Mouse (Mus musculus): ENCODE results near the gene Mto1. TPM values are rescaled to one million over a fixed set of nuclear protein-coding genes. Genes with fewer than 3 reads are reported as not detected.
A peak's percentile ranks its signal among the peaks of the same experiment; 100 is the strongest.
"Not testable (repeated sequence)": the region's sequence is repeated elsewhere in the genome, so short reads cannot be mapped to it uniquely, and the experiment has no call there.

Mto1 gene
- total RNA-seq, 2 experiments from 2014 or later: 26.0 to 29.5 TPM

DNA sequence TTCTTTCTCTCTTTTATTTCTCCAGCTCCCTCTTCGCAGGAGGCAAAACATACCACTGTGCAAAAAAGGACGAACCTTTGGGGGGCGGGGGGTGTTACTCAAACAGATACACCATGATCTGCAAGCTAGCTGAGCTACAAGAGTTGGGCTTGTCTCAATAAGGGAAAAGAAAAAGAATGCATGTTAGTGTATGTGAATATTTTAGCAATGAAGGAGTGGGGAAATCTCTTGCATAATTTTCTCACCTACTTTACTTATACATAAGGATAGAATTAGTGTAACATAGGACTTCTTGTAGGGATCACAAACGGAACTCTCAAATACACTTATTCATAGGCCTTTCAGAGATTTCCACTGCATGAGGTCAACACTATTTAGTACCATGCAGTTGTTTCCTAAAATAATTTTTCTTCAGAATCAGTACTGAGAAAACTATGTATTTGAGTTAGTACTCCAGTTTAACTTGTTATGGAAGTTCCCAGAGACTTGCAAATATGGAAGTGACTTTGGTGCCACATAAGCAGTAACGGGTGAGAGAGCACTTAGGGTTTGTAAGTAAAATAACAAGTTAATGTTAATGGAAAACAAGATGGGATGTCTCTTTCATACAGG is 26.9 kb downstream of the Mto1 start:
- DNase-seq (ENCODE audit: low spot score in 2 of 2): no peak
- intact Hi-C loops (cut with DNase I): no loop called here

DNA sequence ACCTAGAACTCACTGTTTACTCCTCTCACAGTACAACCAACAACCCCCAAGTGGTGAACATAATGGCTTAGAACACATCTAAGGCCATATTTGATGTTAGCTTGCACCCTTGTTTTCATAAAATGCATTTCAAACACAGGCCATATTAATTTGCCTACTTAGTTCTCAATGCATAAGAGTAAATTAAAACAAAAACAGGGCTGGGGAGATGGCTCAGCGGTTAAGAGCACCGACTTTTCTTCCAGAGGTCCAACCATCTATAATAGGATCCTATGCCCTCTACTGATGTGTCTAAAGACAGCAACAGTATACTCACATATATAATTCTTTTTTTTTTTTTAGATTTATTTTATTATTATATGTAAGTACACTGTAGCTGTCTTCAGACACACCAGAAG is 27.4 kb downstream of the Mto1 start:
- intact Hi-C loops (cut with DNase I): no loop called here

GRCm38 (mm10) chr9:78475873-78476272 is 27.9 kb downstream of the Mto1 start:
- no peak for DNase-seq (ENCODE audit: low spot score in 2 of 2)
- intact Hi-C loops (cut with DNase I): no loop called here

More for the DNA sequence above, 27.4 kb downstream of the Mto1 start:
- DNase-seq (ENCODE audit: low spot score in 2 of 2): no peak

DNA sequence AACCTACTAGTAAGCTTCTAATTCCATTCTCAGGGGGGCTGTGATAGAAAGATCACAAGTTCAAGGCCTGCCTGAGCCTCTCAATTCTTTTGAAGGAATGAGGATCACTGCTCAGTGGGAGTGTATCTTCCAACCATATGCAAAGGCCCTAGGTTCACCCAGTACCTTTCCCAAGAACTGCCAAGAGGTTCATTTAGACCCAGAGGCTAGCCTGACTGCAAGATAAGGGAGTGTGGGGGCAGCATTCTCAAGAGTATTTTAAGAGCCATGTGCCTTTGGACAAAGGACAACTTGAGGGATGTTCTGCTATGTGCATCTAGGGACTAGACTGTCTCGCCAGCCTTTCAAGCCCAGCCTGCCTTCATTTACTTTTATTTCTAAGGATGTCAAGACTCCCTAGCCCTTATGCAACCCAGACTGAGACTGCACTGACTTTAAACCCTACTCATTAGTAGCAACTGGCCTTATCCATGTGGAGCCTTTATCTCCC is 28.6 kb downstream of the Mto1 start:
- intact Hi-C loops (cut with DNase I): no loop called here
- DNase-seq (ENCODE audit: low spot score in 2 of 2): no peak

GRCm38 (mm10) chr9:78477021-78477551 is 29.1 kb downstream of the Mto1 start:
- intact Hi-C loops (cut with DNase I): no loop called here
- DNase-seq (ENCODE audit: low spot score in 2 of 2): no peak

- DNase-seq (ENCODE audit: low spot score in 2 of 2); intact Hi-C loops (cut with DNase I): not testable (repeated sequence)
Measured at GRCm38 (mm10) chr9:78478009-78478605, 30.1 kb downstream of the Mto1 start.

DNA sequence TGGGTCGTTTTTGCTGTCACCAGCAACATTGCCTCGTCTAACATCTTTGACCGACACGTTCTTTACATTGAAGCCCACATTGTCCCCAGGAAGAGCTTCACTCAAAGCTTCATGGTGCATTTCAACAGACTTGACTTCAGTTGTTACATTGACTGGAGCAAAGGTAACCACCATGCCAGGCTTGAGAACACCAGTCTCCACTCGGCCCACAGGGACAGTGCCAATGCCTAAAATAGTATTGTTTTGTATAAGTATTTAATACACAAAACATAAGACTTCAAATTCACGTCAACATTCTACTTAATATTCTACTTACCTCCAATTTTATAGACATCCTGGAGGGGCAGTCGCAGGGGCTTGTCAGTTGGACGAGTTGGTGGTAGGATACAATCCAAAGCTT is 31.3 kb downstream of the Mto1 start:
- DNase-seq (ENCODE audit: low spot score in 2 of 2); intact Hi-C loops (cut with DNase I): not testable (repeated sequence)

DNA sequence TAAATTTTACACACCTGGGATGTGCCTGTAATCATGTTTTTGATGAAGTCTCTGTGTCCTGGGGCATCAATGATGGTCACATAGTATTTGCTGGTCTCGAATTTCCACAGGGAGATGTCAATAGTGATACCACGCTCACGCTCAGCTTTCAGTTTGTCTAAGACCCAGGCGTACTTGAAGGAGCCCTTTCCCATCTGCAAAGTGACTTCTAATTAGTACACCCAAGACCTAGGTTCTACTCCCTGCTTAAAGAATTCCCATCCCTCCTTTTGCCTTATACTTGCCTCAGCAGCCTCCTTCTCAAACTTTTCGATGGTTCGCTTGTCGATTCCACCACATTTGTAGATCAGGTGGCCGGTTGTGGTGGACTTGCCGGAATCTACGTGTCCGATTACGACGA is 32.2 kb downstream of the Mto1 start:
- not testable (repeated sequence) for DNase-seq (ENCODE audit: low spot score in 2 of 2)
- intact Hi-C loops (cut with DNase I): loop anchor here (2.0 to 5.0 kb wide), 3 partner anchors 31 to 67 kb away; partner anchors contain the start of genes Gm17324 and Mto1

- DNase-seq (ENCODE audit: low spot score in 2 of 2): peak; percentile 76 to 77
- intact Hi-C loops (cut with DNase I): loop anchor here (2.0 to 5.0 kb wide), 3 partner anchors 32 to 66 kb away; partner anchors contain the start of genes Gm17324 and Mto1
Measured at GRCm38 (mm10) chr9:78480706-78481358, 32.8 kb downstream of the Mto1 start.

DNA sequence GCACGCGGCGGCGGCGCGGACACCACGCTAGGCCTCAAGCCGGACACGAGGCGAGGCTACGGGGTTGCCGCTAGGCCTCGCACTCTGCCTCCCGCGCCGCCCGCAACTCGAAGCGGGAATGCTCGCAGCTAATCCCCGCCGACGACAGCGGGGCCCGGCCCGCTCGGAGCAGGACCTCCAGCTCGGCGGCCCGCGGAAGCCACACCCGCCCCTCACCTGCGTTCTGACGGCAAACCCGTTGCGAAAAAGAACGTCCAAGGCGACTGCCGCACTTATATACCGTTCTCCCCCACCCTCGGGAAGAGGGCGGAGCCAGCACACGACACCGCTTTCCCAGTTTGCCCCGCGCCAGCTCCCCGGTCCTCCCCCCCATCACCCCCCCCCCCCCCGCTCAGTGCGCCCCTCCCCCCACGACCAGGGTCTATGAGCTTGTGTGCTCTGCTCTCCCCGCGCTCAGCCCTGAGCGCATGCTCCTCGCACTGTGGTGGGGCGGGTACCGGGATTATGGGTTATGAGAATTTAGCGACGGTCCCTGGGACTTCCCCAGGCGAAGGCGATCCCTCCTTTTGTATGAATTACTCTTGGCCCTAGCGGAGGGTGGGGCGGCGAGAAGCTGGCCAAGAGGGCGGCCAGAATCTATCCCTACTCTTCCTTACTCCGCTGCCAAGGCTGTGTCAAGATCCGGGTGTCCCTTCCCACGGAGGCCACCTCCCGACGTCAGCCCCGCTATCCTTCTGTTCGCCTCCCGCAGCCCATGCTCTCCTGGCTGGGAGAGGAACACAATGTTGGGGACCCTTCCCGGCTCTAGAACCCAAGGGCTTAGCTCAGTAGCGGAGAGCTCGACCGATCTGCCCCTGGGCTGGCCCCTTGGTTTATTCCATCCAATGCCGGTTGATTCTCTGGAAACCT is 33.7 kb downstream of the Mto1 start:
- intact Hi-C loops (cut with DNase I): loop anchor here (2.0 to 5.0 kb wide), 4 partner anchors 33 to 66 kb away; partner anchors contain the start of genes Gm17324 and Mto1
- DNase-seq (ENCODE audit: low spot score in 2 of 2): peak; percentile 92 to 98

- no peak for DNase-seq (ENCODE audit: low spot score in 2 of 2)
- intact Hi-C loops (cut with DNase I): loop anchor here (2.0 to 5.0 kb wide), 2 partner anchors 38 to 65 kb away; no protein-coding TSS in a partner anchor
Measured at GRCm38 (mm10) chr9:78482386-78482785, 34.4 kb downstream of the Mto1 start.

DNA sequence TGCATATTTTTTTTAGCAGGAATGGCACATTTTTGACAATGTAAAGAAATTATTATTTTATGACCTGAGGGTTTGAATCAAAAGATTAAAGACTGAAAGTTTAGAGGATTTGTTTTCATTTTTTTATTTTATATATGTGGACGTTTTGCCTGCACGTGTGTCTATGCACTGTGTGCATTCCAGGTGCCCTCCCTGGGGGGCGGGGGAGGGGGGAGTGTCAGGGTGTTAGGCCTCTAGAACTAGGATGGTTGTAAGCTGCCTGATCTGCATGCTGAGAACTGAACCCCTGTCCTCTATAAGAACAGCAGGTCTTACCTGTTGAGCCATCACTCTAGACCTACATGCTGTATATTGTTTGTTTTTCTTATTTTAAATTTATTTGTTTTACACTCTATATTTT is 36.7 kb downstream of the Mto1 start:
- intact Hi-C loops (cut with DNase I): loop anchor here (5.0 kb wide), 1 partner anchor 63 kb away; no protein-coding TSS in a partner anchor
- no peak for DNase-seq (ENCODE audit: low spot score in 2 of 2)

GRCm38 (mm10) chr9:78488021-78488420 is 40.0 kb downstream of the Mto1 start:
- intact Hi-C loops (cut with DNase I); DNase-seq (ENCODE audit: low spot score in 2 of 2): not testable (repeated sequence)

GRCm38 (mm10) chr9:78488890-78489420 is 40.9 kb downstream of the Mto1 start, which contains the start of gene Eef1a1:
Gene Eef1a1, minus strand, starts transcription at chr9:78489151.
- DNase-seq (ENCODE audit: low spot score in 2 of 2): peak in 1 of 2 experiments; percentile 37
- intact Hi-C loops (cut with DNase I): no loop called here

DNA sequence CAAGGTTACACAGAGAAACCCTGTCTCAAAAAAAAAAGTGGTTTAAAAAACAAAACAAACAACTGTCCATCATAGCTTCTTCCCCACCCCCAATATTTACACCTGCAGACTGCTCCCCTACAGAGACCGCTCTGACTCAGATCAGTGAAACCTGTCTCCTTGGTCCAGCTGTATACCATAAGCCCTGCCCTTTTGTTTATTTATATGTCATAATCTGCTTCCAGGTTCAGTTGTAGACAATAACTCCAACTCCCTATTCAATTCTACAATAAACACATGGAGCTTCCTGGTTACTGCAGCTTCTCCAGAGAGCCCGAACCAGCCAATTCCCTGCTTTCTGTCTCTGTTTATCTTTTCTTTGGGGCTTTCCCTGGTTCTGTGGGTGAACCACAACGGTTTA is 43.2 kb downstream of the Mto1 start:
- DNase-seq (ENCODE audit: low spot score in 2 of 2): no peak
- intact Hi-C loops (cut with DNase I): no loop called here

- intact Hi-C loops (cut with DNase I): no loop called here
Measured at GRCm38 (mm10) chr9:78492254-78492653, 44.2 kb downstream of the Mto1 start.

DNA sequence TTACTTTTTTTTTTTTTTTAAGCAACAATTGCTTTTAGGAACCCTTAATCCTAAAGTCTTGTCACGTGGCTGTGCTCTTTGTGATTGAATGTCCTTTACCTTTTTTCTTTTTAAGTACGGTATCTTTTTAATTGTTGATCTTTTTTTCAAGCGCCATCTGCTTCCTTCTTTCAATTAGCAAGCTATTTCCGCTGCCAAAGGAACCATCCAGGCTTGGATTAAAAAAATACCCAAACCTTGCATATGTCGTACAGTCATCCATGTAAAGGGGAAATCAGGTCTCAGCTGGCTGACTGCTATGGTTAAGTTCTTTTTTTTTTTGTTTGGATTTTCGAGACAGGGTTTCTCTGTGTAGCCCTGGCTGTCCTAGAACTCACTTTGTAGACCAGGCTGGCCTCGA is 45.2 kb downstream of the Mto1 start:
- no peak for DNase-seq (ENCODE audit: low spot score in 2 of 2)
- intact Hi-C loops (cut with DNase I): no loop called here

More at GRCm38 (mm10) chr9:78492254-78492653, 44.2 kb downstream of the Mto1 start:
- DNase-seq (ENCODE audit: low spot score in 2 of 2): no peak

DNA sequence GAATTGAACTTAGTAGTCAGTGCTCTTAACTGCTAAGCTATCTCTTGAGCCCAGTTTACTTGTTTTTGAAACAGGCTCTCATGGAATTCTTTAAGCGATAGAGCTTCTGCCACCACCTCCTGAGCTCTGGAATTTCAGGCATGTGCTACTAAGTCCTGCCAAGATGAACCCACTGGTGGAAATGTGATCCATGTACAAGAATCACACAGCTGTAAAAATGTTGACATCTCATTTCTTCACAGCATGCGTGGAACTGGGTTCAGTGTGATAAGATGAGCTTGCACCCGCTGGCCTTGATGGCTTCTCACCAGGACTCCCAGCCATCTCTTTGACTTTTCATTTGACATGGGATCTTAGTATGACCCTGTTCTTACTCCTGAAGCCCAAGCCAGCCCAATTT is 52.4 kb downstream of the Mto1 start:
- intact Hi-C loops (cut with DNase I): no loop called here

DNA sequence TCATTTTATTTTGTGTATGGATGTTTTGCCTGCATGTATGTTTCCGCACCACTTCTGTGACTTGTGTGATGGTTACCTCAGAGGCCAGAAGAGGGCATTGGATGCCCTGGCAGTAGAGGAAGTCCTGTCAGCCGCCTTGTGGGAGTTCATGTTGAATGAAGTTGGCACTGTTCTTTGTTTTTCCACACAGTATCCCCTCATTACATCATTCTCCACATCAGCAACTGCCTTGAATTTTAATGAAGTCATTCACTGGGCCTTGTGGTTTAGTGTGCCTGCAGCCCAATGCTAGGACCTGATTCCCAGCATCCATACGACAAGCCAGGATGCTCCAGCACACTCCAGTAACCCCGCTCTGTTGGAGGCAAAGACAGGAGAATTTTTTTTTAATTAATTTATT is 53.3 kb downstream of the Mto1 start:
- no peak for DNase-seq (ENCODE audit: low spot score in 2 of 2)
- intact Hi-C loops (cut with DNase I): no loop called here

More for the DNA sequence above, 52.4 kb downstream of the Mto1 start:
- no peak for DNase-seq (ENCODE audit: low spot score in 2 of 2)

Data from left cerebral cortex, postnatal 25 days (tissue).